Mouse (Mus musculus): ENCODE measurements around the gene Ola1. TPM values are rescaled to one million over a fixed set of nuclear protein-coding genes. Genes with fewer than 3 reads are reported as not detected.

The Ola1 gene
- polyA plus RNA-seq, 1 experiment from 2014 or later = 64.1 TPM

DNA sequence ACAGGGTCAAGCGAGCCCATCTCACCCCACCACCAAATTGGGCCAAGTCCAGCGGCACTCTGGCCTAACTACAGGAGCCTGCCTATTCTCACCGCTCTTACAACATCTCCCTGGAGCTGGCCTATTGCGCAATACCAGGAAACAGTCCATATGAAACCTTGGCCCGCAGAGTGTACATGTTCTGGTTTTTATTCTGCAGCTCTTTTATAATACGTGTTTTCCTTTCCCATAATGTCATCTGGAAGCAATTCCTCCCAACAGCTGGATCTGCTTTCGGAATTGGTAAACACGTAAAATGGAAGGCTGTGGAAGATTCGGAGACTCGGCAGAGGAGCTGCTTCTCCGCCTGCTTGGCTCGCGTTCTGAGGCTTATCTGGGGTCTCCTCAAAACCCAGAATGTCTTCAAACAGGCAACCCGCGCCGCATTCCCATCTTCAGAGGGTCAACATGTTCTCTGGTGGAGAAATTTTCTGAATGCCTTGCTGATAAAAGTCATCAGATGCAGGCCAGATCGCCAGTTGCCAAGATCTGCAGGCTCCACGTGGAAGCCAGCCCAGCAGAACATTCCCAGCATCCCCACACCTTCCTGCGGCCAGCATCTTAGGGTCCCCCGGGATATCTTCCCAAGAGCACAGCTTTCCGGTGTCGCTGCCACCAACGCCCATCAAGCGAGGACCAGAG, 171.5 kb downstream of the Ola1 start:
- no peak for ATAC-seq (ENCODE audit: extremely low read depth, insufficient number of reproducible peaks, low FRiP score, low TSS enrichment)
- no peaks in the 10 kb centered on the region for H3K36me3 ChIP-seq
- no peak overlapping the region for H3K4me3 ChIP-seq
- peak overlapping the region; percentile 67 for H3K27ac ChIP-seq (replicated peaks)
- no peak overlapping the region for H3K9ac ChIP-seq
- peaks cover 49% of the 10 kb centered on the region for H3K4me1 ChIP-seq
- no peaks in the 10 kb centered on the region for H3K9me3 ChIP-seq
- peak overlapping the region; percentile 36 for H3K4me2 ChIP-seq
- H3K27me3 ChIP-seq (replicated peaks) = no peaks in the 10 kb centered on the region
- 61% methylated on average over 24 of the region's 24 CpGs for WGBS

DNA sequence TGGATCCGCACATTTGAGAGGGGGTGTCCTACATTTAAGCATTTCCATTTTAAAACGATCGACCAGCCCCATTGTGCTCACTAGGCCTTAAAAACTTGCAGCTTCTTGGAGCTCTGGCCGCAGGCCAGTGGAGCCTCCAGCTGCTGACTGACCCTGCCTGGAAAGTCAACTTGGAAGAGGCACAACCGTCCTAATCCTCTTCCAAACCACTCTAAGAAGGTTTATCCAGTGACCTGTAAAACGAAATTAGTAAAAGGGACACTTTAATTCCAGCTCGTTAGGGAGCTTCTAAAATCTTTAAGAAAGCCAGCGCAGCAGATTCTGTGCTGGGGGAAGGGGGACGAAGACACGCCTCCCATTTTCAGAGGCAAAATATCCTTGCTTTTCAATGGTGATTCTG, 172.1 kb downstream of the Ola1 start:
- 70% methylated on average over 10 of the region's 10 CpGs for WGBS
- no peak overlapping the region for H3K9ac ChIP-seq
- no peaks in the 10 kb centered on the region for H3K36me3 ChIP-seq
- H3K27ac ChIP-seq (replicated peaks) = peak overlapping the region; percentile 67
- no peak for ATAC-seq (ENCODE audit: extremely low read depth, insufficient number of reproducible peaks, low FRiP score, low TSS enrichment)
- H3K4me2 ChIP-seq = peak overlapping the region; percentile 36
- no peaks in the 10 kb centered on the region for H3K27me3 ChIP-seq (replicated peaks)
- no peaks in the 10 kb centered on the region for H3K9me3 ChIP-seq
- peaks cover 53% of the 10 kb centered on the region for H3K4me1 ChIP-seq
- H3K4me3 ChIP-seq = no peak overlapping the region

DNA sequence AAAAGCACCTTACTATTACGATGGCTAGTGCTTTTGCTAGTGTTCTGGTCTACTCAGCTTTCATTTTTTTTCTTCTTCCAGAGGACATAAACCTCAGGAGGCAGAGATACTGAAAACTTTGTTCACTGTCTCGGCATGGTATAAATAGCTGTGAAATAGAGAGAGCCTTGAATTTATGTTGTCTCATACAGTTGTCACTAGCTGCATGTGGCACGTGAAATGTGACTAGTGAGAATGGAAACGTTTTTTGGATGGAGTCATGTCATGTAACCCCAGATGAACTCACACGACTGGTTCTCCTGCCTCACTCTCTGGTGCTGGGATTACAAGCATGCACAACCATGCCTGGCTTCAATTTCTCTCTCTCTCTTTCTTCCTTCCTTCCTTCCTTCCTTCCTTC, 173.2 kb downstream of the Ola1 start:
- H3K9ac ChIP-seq = no peak overlapping the region
- H3K4me3 ChIP-seq = no peak overlapping the region
- no peaks in the 10 kb centered on the region for H3K36me3 ChIP-seq
- ATAC-seq (ENCODE audit: extremely low read depth, insufficient number of reproducible peaks, low FRiP score, low TSS enrichment) = no peak
- H3K9me3 ChIP-seq = no peaks in the 10 kb centered on the region
- no peak overlapping the region for H3K27ac ChIP-seq (replicated peaks)
- no peak overlapping the region for H3K4me2 ChIP-seq
- no peaks in the 10 kb centered on the region for H3K27me3 ChIP-seq (replicated peaks)
- WGBS = 52% methylated on average over 5 of the region's 5 CpGs
- peaks cover 54% of the 10 kb centered on the region for H3K4me1 ChIP-seq

Other genes with a start within 250 kb of the Ola1 start
- gene Sp3, start 238.5 kb downstream of the Ola1 start, polyA plus RNA-seq (2015; fragmentation: Nextera tagmentation; extraction: Ambion mirVana) = 30.5 and 31.0 TPM in 2 replicates
- gene Gm11084, start 232.2 kb downstream of the Ola1 start, polyA plus RNA-seq (2015; fragmentation: Nextera tagmentation; extraction: Ambion mirVana) = not detected in 2 replicates
- gene Sp9, start 53.0 kb upstream of the Ola1 start, polyA plus RNA-seq (2015; fragmentation: Nextera tagmentation; extraction: Ambion mirVana) = 0.04 TPM in 1 of 2 replicates, not detected in the other
- 12.0 and 14.3 TPM in 2 replicates for gene Scrn3, start 93.7 kb upstream of the Ola1 start, polyA plus RNA-seq (2015; fragmentation: Nextera tagmentation; extraction: Ambion mirVana)
- gene Cir1, start 93.8 kb upstream of the Ola1 start, polyA plus RNA-seq (2015; fragmentation: Nextera tagmentation; extraction: Ambion mirVana) = 14.5 and 16.9 TPM in 2 replicates
- 4.8 and 4.9 TPM in 2 replicates for gene Gpr155, start 167.6 kb upstream of the Ola1 start, polyA plus RNA-seq (2015; fragmentation: Nextera tagmentation; extraction: Ambion mirVana)

Data from heart, embryonic 13.5 days (tissue).